Mouse (Mus musculus): ENCODE measurements around the gene Tcte2.
"Not testable (repeated sequence)": the region's sequence is repeated elsewhere in the genome, so short reads cannot be mapped to it uniquely, and the experiment has no call there.

Tcte2 gene

GRCm38 (mm10) chr17:13761179-13761913 lies at the start of gene Tcte2:
Gene Tcte2, minus strand, starts transcription at chr17:13761825.
- peak; percentile 20 for DNase-seq

DNA sequence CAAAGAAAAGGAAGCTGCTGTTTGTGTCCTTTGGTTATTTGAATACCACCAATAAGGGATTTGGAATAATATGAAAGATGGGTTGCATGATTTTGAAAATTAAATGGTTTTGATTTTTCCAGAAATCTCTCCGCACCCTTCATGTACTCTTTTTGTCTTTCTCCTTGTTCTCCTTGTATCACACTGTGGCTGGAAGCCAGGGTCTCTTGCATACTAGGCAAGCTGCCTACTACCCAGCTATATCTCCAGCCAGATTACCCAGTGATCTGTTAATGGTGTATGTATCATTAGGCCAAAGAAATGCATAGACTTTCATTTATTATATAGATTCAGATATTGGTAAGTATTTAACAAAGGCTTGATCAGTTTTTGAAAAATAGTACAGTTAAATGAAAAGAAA lies 44.4 kb upstream of the Tcte2 start:
- no peak for DNase-seq

GRCm38 (mm10) chr17:13802836-13803408 lies 41.3 kb upstream of the Tcte2 start:
- no peak for DNase-seq

DNA sequence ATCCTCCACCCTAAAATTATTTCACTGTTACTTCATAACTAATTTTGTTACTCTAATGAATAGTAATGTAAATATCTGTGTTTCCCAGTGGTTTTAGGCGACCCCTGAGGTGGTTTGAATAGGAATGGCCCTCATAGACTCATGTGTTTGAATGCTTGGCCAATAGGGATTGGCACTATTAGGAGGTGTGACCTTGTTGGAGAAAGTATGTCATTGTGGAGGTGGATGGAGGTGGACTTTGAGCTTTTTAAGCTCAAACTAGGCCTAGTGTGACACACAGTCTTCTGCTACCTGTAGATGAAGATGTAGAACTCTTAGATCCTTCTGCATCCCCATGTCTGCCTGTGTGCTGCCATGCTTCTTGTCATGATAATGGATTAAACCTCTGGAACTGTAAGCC lies 36.1 kb upstream of the Tcte2 start:
- no peak for DNase-seq

- DNase-seq: not testable (repeated sequence)
Measured at GRCm38 (mm10) chr17:13790033-13790432, 28.4 kb upstream of the Tcte2 start.

- DNase-seq: no peak
Measured at GRCm38 (mm10) chr17:13783469-13783868, 21.8 kb upstream of the Tcte2 start.

DNA sequence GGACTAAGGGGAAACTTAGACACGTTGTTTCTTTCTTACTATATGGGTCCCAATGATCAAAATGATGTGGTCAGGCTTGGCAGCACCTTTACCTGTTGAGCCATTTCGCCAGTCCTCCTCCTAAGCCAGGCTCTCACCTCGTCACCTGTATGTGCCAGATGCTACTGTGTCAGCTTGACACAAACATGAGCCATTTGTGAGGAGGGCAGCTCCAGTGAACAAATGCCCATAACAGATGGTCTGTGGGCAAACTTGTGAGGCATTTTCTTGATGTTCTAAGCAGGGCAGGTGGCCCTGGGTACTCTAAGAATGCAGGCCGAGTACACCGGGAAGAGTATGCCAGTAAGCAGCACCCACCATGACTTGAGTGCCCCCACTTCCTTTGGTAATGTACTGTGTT lies 20.3 kb upstream of the Tcte2 start:
- no peak for DNase-seq

DNA sequence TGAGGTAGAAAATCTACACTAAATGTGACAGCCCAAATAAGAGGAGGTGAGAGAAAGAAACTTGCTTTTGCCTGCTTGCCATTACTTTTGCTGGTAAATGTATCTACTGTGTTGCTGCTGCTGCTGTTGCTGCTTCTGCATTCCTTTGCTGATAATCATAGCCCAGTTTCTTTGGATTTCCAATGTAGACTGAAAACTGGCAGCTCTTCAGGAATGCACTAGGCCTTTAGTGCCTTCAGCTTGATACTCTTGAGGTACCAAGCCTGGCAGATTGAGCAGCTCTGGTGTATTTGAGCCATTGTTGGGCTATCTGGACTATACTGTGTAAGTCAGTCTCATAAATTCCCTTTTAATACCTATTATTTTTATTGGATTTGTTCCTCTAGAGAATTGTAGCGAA lies 17.2 kb upstream of the Tcte2 start:
- no peak for DNase-seq

GRCm38 (mm10) chr17:13777676-13778075 lies 16.1 kb upstream of the Tcte2 start:
- DNase-seq: no peak

DNA sequence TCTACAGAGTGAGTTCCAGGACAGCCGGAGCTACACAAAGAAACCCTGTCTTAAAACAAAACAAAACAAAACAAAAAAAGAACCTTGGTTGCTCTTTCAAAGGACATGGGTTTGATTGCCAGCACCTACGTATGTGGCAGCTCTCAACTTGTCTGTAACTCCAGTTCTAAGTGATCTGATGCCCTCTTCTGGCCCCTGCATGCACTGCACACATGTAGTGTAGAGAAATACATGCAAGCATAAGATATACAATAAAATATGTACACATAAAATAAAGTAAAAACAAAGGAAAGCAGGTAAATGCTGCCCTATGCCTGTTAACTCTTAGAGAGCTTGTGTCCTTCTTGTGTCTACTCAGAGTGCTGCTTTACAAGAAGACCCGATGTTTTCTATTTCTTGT lies 7.6 kb upstream of the Tcte2 start:
- DNase-seq: peak; percentile 28

- DNase-seq: no peak
Measured at GRCm38 (mm10) chr17:13768531-13768930, 6.9 kb upstream of the Tcte2 start.

- not testable (repeated sequence) for DNase-seq
Measured at GRCm38 (mm10) chr17:13764911-13765310, 3.3 kb upstream of the Tcte2 start.

GRCm38 (mm10) chr17:13763819-13764218 lies 2.2 kb upstream of the Tcte2 start:
- no peak for DNase-seq

DNA sequence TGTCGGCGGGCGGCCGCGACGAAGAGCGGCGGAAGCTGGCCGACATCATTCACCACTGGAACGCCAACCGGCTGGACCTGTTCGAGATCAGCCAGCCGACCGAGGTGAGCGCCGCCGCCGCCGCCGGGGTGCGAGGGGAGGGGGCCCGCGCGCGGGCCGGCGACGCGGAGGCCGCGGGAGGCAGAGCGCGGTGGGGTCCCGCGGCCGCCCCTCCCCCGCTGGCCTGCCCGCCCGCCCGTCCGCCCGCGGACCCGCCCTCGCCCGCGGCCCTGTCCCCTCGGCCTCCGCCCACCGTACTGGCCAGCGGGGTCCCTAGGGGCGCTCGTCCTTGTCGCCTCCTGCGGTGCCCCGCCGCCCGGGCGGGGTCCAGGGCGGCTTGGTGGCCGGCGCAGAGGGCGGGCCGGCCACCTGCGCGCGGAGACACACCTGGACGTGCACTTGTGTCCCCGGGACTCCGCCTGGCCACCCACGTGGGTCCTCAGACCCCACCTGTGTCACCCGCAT lies 898 bp downstream of the Tcte2 start:
- peak; percentile 33 for DNase-seq

- peak; percentile 71 for DNase-seq
Measured at GRCm38 (mm10) chr17:13759853-13760627, 1.6 kb downstream of the Tcte2 start, which contains the start of gene Afdn. Gene Afdn, plus strand, starts transcription at chr17:13760539.

DNA sequence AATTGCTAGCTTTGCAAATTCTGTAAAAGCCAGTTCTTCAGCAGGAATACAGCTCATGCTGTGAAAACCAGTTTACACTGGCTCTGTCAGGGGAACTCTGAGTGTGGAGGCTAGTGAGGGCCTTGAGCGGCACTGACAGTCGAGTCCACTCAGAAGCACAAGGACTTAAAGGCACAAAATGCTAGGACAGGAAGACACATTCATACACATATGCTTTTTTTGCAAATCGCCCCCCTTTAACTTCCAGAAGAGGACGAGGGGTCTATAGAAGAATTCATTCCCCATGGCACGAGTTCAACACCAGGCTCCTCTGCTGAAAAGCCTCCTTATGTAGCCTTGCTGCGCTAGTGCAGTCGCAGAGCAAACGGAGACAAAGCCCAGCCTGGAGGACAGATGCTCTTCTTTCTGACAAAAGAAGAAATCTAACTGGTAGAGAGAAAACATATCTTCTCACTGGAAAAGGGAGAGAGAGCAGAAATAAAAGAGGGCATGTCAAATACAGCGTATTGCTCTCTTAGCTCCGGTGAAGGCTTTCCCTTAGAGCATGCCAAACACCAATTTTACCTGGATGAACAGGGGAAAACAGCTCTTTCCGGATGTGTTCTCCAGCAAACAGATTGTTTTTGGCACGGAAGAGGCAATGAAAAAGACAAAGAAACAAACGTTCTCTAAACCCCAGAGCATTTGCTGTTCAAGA lies 2.3 kb downstream of the Tcte2 start:
- DNase-seq: no peak

DNA sequence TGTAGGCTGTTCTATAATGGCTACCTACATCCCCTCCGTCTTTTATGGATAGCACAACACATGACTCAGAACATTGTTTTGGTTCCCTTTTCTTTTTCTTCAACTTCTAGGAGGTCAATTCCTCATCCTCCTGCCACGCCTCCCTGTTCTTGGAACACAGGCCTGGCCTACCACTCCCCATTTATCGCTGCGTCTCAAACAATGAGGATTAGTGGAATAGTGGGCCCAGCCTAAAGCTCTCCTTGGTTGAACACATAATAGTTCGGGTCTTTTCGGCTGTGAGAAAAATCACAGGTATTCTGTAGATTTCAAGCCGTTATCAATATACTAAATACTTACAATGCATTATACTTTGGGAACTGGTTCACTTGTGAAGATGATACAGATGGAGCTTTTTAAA lies 3.0 kb downstream of the Tcte2 start:
- no peak for DNase-seq

DNA sequence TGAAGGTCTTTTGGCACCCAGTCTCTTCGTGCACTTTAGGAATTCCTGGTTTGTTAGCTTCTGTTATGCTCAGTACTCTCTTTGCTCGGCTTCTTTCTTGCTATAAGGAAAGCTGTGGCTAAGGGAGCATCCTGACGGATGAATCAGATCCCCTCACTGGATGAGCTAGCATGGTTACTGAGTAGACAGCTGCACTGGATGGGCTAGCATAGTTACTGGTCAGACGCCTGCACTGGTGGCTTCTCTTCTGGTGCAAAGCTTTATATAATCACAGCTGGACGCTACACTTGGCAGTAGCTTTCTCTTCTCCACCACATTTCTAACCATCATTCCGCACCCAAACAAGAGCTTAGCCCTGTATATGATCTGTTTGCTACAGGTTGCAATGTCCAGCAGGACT lies 6.7 kb downstream of the Tcte2 start:
- no peak for DNase-seq

GRCm38 (mm10) chr17:13753918-13754317 lies 7.7 kb downstream of the Tcte2 start:
- no peak for DNase-seq

DNA sequence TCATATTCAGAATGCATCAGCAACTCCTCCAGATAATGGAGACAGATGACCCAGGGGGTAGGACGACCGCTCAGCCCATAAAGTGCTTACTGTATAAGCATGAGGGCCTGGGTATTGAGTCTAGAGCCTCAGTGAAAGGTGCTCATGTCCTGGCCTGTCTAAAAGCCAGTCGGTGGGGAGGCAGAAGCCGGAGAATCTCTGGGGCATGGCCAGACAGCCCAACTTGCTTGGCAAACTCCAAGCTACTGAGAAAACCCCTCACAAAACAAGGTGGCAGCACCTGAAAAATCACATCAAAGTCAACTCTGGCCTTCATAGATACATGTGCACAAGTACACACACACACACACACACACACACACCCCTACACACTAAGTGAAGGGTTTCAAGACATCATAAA lies 12.6 kb downstream of the Tcte2 start:
- DNase-seq: no peak

- DNase-seq: no peak
Measured at GRCm38 (mm10) chr17:13747681-13748080, 13.9 kb downstream of the Tcte2 start.

GRCm38 (mm10) chr17:13746330-13746729 lies 15.3 kb downstream of the Tcte2 start:
- no peak for DNase-seq

GRCm38 (mm10) chr17:13745373-13745772 lies 16.3 kb downstream of the Tcte2 start:
- no peak for DNase-seq
